Mouse (Mus musculus): ENCODE data around the gene Spsb1. TPM values are rescaled to one million over a fixed set of nuclear protein-coding genes. Genes with fewer than 3 reads are reported as not detected.

The Spsb1 gene
- total RNA-seq, 2 experiments from 2014 or later: 21.8 to 52.7 TPM

DNA sequence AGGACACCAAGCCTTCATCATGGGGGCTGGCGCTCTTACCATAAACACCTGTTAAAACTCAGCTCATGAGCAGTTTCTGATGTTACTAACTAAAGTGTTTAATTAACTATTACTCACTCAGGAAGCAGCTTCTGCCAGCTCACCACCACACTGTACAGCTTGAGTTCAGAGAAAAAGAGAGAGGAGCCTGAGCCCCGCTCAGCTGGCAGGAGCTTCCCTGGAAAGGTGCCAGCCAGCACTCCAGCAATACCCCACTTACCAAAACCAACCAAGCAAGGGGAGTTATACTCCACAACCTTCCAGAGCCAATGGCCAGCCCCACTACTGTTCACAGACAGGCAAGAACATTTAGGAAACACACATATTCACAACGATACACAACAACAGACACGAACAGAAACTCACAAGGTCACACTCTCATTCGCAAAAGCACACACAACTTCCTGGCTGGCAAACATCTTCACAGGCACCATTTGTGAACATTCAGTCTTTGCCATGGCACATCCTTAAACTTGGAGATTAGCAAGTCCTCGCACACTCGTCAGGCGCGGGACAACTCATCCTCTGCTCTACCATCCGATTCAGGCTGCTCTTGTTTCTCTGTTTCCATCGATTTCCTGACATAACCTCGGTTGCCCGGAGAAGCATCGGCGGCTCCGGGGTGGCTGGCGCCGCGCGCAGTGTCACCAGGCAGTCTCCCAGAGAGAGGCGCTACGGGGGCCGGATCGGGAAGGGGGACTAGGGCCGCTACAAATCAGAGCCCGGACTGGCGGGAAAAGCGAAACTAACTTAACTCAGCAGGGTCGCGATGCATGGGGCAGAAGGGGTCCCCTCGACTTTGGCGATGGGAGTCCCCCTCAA lies 992 bp downstream of the Spsb1 start:
- DNase-seq: peak; percentile 70 to 82

DNA sequence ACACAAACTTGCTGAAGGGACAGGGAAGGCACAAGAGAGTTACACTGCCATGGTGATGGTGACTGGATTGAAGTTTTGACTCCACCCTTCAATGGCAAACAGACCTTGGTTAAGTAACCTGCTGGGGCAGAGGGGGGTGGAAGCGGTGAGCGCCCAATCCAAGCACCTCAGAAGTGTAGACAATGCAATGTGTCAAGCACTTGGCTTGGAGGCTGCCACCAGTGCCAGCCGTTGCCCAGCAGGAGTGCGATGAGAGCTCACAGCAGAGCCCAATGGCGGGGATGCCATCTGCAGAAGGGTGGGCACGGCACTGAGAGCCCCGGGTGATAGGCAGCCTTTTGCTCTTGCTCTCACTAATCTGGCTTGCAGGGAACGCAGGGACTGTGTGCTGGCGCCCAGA lies 2.6 kb downstream of the Spsb1 start:
- no peak for DNase-seq

DNA sequence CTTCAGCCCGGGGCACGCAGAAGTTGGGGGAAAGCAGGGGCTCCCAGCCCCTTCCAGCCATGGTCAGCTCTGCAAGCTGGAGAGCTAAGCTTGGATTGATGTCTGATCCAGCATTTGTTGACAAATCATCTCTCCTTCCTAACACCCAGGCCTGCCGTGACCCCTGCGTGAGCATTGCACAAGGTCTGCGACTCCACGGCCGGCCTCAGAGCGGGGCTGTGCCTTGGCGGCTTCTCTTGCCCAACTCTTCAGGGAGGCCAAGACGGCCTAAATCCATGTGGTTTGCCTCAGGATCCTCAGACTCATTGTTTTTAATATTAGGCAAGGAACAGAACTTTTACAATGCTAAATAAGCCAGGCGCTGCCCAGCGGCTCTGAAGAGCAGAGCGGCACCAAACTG lies 3.6 kb downstream of the Spsb1 start:
- DNase-seq: peak; percentile 60 to 70

DNA sequence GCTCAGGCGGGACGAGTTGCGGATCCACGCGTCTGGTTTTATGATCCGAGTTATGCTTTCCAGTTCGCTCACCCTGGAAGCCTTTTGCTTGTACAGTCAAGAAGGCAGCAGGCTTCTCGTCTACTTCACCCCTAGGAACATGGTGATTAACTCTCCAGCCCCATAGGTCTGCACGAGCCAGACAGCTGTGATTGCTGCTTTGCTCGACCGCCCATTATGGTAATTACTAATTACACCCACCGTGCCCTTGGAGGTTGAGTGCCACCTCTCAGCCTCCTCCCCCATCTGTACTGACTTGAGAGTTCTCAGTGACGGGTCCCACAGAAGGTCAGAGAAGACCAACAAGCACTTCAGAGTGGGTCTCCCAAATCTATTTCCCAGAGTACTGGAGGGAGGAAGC lies 5.2 kb downstream of the Spsb1 start:
- DNase-seq: no peak

DNA sequence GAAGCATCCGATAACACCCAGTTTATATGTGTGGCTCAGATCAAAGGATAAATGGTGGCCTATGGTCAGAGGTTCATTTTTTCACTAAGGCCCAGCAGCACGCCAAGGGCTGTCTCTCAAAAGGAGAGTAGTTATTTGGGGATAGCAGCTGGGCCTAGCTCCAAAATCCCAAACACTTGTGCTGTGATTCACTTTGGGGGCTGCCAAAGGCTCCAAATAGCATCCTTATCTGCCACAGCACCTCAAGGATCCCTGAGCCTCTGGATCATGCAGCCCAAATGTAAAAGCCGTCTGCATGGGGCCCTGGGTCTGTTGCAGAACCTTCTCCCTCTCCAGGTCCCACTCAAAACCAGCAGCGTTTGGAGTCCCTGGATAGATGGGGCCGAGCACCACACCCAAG lies 6.7 kb downstream of the Spsb1 start:
- DNase-seq: no peak

DNA sequence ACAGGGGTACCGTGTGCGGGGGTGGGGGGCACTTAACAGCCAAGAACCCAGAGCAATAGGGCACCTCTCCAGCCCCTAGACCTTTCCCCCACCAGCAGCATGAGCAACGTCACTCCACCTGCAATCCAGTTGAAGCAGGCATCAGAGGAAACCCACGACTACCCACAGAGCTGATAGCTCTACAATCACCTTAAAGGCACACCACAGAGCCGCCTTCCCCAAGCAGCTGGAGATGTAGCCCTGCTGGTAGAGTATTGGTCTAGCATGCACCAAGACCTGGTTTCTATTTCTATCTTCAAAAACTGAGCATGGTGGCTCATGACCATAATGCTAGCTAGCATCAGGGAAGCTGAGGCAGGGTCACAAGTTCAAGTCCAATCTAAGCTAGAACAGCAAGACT lies 7.4 kb downstream of the Spsb1 start:
- DNase-seq: no peak

DNA sequence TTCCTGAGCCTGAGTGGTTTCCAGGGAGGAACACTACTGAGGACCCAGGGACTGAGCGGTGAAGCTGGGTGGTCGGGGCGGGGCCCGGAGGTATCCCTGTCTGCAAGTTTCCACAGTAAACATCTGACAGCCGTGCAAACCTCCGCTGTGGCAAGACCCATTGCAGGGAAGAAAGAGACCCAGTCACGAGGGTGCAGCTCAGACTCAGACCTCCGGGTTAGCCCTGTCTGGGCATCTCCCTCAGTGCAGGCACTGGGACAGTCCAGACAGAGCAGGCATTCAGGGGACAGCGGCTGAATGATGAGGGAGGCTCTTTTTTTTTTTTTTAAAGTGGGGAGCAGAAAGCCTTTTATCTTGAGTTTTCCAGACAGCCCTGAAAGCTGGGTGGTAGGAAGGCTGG lies 9.6 kb downstream of the Spsb1 start:
- no peak for DNase-seq

DNA sequence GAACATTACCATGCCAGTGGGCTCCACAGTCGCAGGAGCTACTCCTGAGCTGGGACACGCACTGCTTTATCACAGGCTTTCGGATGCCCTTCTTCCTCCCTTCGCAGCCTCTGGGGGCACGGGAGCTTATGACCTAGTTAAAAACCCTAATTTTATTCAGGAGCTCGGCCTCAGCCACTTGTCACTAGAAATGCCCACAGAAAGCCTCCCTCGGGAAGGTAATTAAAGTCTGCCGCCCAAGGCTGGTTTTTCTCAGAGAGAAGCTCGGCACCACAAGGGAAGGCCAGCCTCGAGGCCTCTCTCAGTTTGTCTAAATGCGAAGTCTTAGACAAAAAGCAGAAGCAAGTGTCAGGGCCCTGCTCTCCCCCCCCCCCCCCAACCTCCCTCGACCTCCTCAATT lies 10.6 kb downstream of the Spsb1 start:
- DNase-seq: no peak

DNA sequence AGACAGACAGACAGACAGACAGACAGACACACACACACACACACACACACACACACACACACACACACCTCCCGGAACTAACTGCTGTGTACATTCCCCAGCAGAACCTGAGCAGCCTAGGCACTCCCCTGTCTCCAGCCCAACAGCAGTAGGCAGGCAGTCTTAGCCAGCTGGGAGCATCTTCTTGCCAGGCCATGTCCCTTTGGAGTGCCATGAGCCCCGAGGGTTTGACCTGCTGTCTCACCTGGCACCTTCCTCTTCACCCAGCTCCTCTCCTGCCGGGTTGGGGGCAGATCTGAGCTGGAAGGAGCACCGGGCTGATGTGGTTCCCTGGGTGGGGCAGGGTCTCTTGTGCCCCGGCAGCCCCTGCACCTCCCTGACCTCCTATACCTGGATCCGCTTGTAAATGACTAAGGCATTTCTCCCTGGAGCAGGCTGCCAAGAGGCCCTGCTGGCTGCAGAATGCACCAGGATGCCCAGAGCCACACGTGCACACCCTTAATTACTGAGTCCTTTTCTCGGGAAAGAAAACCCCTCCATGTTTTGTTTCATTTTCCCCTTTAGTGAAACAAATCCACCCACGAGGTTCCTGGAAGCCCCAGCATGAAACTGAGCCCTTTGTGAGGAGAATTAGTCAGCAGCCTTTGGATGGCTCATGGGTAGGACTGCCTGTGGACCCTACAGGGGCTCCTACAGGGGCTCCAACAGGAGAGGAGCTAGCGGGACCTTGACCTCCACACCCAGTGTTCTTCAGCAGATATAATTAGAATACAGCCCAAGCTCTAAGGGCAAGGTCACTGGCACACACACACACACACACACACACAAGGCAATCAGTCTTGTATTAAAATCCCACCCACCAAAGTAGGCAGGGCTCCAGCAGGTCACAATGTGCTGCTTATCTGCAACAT lies 11.8 kb downstream of the Spsb1 start:
- DNase-seq: no peak

DNA sequence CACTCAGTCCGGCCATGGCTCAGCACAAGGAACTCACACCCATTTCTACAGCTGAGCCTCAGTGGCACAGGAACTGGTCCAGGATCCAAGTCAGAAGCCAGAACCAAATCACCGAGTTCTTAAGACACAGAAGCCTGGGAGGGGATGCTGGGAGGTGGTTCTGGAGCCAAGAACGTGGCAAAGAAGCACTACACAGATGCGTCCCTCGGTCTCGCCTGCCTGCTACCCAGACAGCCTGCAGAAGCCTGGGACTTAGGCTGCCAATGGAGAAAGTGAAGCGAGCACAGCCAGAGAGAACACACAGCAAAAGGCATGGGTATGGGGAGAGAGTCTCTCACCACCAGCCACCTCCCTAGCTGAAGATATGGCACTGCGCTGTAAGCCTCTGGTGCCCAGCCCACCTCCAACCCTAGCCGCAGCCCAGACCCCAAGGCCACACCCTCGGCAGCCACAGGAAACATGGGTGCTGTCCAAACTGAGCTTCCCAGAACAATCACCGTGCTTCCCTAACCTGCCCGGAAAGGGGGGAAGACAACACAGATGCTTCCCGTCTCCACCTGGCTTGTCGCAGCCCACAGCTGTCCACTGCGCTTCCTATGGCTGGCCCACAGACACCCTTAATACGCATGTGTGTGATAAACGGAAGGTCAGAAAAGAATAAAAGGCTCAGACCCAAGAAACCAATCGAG lies 13.6 kb downstream of the Spsb1 start:
- no peak for DNase-seq

DNA sequence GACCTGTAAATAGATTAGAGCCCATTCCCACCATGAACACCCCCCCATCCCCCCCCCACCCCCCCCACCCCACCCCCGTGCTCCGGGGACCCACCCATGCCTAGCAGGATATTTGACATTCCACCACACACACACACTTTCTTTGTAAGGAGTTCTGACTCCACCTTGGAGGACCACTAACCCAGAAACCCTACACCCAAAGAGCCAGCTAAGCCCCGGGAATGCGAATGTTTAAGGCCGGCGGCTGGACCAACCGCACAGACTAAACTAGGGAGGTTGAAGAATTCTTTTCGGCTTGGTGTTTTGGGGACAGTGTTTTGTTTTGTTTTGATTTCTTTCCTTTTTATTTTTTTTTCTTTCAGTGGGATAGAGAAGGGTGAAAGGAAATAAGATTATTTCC lies 16.1 kb downstream of the Spsb1 start:
- DNase-seq: no peak

DNA sequence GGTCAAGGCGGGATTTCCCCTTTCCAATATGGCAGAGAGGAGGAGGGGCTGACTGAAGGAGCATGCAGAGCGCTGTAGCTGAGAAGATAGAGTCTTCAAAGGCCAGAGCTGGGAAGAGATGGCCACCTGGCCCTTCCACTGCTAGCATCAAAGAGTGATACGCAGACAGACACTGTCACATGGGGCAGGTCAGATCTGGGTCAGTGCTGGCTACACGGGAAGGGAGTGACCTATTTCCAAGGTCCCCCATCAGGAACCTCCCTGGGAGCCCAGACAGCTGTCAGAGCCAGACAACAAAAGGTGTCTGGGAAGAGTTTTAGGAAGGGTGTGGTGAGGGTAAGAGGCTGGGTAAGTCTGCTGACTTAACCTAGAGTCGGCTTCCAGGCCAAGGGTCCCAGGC lies 17.9 kb downstream of the Spsb1 start:
- no peak for DNase-seq

DNA sequence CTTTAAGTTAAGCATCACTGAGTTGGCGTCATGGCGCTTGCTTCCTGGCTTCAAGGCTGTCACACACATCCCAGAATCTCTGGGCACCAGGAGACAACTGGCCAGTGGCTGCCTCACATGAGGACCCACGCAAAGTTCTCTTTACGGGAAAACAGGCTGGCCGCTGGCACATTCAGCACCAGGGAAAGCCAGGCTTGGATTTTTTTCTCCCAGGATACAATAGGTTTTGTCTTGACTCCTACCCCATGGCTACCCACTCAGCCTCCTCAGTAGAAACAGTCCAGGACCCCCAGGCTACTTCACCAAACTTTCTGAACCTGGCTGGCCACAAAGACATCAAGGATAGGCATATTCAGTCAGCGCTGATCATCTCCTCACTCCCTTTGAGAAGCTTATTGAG lies 19.4 kb downstream of the Spsb1 start:
- no peak for DNase-seq

DNA sequence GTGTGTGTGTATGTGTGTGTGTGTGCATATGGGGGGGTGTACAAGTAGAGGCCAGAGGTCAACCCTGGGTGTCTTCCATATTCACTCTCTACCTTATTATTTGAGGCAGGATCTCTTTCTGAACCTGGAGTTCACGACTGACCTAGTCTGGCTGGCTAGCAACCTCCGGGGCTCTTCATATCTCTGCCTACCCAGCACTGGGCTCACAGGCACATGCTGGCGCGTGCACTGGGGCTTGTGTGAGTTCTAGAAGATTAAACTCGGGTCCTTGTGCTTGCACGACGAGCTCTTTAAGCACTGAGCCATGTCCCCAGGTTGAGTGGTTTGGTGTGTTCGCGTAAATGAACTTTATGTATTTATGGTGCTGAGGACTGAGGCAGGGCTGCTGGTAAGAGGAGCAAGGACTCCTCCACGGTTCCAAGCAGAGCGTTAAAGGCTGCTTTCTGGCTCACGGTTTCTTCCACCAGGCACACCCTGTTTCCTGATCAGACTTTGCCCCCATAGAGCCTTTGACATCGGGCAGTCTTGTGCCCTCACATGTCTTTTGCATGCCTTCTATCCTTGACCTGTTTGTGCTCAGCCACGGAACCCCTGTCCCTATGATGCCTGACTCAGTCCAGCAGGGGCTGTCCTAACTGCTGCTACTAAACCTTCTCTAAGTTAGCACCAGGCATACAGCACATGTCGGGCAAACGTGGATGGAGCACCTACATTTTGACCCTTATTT lies 21.2 kb downstream of the Spsb1 start:
- no peak for DNase-seq

DNA sequence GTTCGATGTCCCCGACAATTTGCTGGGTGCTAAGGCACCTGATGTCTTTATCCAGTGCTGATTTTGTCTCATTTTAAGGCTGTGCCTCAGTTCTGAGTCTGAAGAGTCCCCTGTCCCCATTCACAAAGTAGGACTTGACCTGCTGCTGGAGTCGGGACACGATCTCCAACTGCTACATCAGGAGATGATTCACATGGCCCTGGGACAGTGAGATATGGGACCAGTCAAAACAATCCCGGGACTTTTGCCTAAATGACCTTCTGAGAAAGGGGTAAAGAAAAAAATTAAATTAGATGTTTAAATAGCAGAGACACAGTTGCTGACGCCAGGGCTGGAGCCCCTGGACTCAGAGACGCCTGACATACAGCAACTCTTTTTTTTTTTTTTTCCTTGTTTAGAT lies 21.8 kb downstream of the Spsb1 start:
- no peak for DNase-seq

DNA sequence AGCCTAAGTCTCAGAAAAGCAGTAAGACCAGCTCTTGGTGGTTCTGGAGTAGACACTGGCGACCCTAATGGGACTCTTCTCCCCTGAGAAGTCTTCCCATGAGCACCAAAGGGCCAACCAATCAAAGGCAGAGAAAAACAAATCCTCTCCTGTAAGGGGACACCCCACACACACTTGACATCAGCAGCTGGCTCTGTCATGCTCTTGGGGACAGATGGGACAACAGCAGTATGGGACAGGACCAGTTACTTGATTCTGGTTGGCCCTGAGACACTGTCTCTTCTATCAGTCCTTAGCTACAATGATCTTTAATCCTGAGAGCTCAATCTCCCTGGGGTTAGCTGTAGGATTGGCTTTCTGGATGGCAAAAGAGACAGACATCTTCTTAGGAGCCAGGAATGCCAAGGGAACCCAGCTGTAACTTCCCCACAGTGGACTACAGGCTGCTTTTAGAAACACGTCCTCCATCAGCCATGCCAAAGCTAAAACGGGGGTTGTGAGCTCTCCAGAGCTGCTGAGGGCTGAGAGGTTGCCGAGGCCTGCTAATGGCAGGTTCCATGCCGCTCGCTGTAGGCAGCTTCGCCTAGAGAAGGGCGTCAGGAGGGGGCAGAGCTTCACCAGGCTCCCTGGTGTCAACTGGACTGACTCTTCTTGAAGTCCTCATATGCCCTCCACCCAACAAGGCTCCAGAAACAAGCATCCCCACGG lies 22.6 kb downstream of the Spsb1 start:
- DNase-seq: no peak

DNA sequence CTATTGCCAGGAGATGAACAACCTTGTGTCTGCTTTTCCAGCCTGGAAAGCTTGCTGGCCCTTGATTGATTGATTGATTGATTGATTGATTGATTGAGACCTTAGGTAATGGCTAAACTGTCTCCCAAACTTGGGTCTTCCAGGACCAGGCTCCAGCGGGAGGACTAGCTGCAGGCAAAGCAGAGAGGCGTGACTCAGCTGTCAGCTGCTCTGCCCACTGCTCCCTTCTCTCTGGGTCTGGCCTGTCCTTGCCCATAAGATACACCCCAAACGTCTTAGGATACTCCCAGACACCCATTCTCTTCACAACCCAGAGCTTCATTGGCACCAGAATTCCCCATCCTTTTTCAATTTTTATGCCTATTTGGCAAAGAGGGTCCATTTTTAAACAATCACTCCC lies 24.1 kb downstream of the Spsb1 start:
- DNase-seq: no peak

DNA sequence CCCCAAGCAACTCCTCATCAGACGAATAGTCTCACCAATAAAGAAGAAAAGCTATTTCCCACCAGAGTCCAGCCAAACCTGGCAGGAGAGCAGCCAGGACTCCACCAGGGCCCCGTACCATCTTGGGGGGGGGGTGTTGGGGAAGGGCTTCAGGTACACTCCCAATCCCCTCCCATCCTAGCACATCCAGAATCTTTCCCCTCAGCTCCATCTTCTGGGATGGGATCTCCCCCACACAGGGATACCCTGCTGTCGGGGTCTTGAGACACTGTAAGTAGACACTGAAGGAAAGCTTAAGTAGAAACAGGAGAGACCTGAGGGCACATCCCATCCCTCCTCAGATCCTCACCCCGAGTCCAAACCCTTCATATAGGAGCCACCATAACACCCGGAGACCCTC lies 31.8 kb downstream of the Spsb1 start:
- no peak for DNase-seq

DNA sequence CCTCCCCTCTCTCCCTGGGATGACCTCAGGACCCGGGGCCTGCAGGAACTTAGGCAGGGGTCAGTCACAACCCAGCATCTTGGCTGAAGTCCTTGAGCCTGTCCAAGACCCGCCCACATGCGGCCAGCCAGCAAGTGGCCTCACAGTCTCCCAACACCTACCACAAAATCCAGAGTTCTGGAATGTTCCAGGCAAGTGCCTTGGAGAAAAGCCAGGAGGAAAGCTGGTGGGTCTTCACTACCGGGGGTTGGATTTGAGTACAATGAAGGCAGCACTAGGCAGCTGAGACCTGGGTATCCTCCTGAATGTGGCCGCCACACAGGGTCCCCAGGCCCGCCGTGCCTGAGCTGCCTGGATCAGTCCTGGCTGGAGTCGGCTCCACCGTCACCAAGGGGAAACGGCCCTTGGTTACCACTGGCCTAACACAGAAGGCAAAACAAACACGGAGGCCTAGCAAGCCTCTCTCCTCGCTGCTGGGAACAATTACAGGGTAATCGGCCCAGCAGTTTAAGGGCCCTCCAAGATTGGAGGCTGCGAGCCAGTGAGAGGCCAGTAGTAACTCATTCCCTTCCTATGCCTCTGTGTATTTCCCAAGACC lies 32.6 kb downstream of the Spsb1 start:
- peak; percentile 48 to 50 for DNase-seq

DNA sequence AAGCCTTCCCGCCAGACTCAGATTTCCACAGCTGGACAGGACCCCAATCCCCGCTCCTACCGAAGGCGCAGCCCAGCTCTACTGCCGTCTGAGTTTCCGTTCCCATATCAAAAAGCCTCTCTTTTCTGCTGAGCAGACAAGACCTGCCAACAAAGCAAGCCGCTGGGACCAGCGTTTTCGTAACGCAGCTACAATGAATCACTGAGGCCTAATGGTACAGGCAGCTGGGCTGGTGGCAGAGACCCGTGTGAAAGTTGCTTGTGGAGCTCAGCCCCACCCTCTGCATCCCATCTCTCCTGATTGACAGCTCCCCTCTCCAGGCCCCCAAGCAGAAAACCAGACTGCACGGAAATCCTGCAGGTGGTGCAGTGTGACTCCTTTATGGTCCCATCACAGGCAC lies 34.0 kb downstream of the Spsb1 start:
- no peak for DNase-seq

DNA sequence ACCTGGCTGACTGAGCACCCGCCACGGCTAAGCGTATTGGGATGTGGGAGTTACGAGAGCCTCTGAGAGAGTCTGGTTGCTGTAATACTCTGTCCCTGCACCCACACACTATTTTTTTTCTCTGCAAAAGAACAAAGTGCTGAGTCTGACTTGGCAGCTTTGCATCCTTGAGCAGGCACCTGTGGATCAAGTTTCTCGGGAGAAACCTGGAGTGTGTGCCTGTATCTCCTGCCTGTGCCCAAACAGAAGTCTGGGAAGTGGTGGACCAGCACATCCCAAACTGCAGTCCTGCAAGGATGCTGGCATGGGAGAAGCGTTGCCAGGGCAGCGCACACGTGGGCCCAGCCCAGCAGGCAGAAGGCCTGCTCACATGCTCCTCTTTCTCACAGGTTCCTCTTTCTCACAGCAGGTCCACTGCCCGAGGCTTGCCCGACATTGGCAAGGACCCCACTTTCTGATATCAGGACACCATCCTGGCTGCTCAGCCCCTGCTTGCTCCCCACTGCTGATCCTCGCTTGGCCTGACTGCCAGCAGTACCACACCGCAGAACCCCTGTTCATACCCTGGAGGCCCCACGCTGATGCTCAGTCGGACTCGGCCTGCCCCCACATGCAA lies 36.3 kb downstream of the Spsb1 start:
- no peak for DNase-seq

Measured in adrenal gland, postnatal 36 days (tissue).